Mouse (Mus musculus) forebrain, embryonic 15.5 days (tissue): ENCODE data around the gene Rsl1d1. TPM values are rescaled to one million over a fixed set of nuclear protein-coding genes. Genes with fewer than 3 reads are reported as not detected.
"Not testable (repeated sequence)": the region's sequence is repeated elsewhere in the genome, so short reads cannot be mapped to it uniquely, and the experiment has no call there.

ENCODE experiments used
- ATAC-seq: fragments of 200-750 bp; cut with Nextera tagmentation; replicated peaks from 2 replicates; pipeline ENCODE4 v1.8.0; 2017; ENCODE audit warnings: mild to moderate bottlenecking, moderate TSS enrichment, moderate library complexity
- H3K27ac ChIP-seq: fragments of 300-500 bp; sonication (generic); replicated peaks from 2 replicates; pipeline ENCODE4 v1.5.1; 2015; ENCODE audit warnings: mild to moderate bottlenecking, inconsistent platforms
- H3K27me3 ChIP-seq: fragments of 300-500 bp; sonication (generic); 2 replicates; pipeline ENCODE4 v1.6.1; 2015; ENCODE audit warnings: inconsistent platforms
- H3K36me3 ChIP-seq: fragments of 300-500 bp; sonication (generic); 2 replicates; pipeline ENCODE4 v1.6.1; 2015; ENCODE audit warnings: mild to moderate bottlenecking, inconsistent platforms
- H3K4me1 ChIP-seq: fragments of 300-500 bp; sonication (generic); 2 replicates; pipeline ENCODE4 v1.6.1; 2015; ENCODE audit warnings: inconsistent platforms
- H3K4me2 ChIP-seq: fragments of 300-500 bp; sonication (generic); replicated peaks from 2 replicates; pipeline ENCODE4 v1.6.1; 2015; ENCODE audit warnings: mild to moderate bottlenecking, inconsistent platforms
- H3K4me3 ChIP-seq: fragments of 300-500 bp; sonication (generic); 2 replicates; pipeline ENCODE4 v1.5.1; 2015; ENCODE audit warnings: mild to moderate bottlenecking, inconsistent platforms
- H3K9ac ChIP-seq: fragments of 300-500 bp; sonication (generic); replicated peaks from 2 replicates; pipeline ENCODE4 v1.6.1; 2015; ENCODE audit warnings: mild to moderate bottlenecking, inconsistent platforms
- H3K9me3 ChIP-seq: fragments of 300-500 bp; sonication (generic); 2 replicates; pipeline ENCODE4 v1.6.1; 2016; ENCODE audit warnings: inconsistent platforms
- WGBS: fragments of 180-500 bp; shearing (Covaris S2); methylation state at CpG from one replicate; pipeline ENCODE4 v1.1.7; 2015; ENCODE audit warnings: mixed read lengths; 5-methylcytosine and 5-hydroxymethylcytosine counted together
- polyA plus RNA-seq: library from polyadenylated mRNA; unstranded; fragments of >200 nt; fragmentation: Nextera tagmentation; extraction: Ambion mirVana; gene quantifications from 2 replicates; pipeline ENCODE4 v1.2.1, GENCODE M21; 2015

Gene Rsl1d1
- polyA plus RNA-seq, 1 experiment from 2014 or later, result 157 TPM

DNA sequence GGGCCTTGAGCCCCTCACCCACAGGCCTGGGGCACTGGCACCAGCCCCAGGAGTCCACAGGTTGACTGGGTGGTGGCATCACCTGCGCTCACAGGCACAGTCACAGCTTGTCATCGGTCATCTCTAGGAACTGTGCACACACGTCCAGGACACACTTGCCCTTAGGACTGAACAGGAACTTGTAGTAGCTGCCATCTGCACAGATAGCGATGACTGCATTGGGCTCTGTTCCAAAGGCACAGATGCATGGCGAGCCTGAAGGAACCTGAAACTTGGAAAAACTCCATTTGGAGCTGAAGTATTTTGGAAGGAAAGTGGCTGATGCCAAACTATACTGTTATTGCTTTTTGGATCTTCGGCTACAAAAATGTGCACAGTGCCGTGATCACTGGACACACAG is 13.0 kb downstream of the Rsl1d1 start:
- WGBS, result 67% methylated on average over 7 of the region's 7 CpGs
- Histone ChIP-seq H3K4me2 (no peak overlapping the region), H3K9ac (no peak overlapping the region), H3K4me1 (0 out of 2 replicates have a peak, but pooled peaks cover 4% of the 10 kb centered on the region), H3K27me3 (no peaks in the 10 kb centered on the region), H3K36me3 (peaks cover 33% of the 10 kb centered on the region), H3K27ac (no peak overlapping the region), H3K4me3 (no peak overlapping the region), H3K9me3 (no peaks in the 10 kb centered on the region)
- no peak for ATAC-seq

GRCm38 (mm10) chr16:11177404-11177803 is 25.7 kb downstream of the Rsl1d1 start:
- Histone ChIP-seq H3K27ac (no peak overlapping the region), H3K4me3 (no peak overlapping the region), H3K4me1 (peaks cover 17% of the 10 kb centered on the region), H3K9ac (no peak overlapping the region), H3K4me2 (no peak overlapping the region), H3K36me3 (no peaks in the 10 kb centered on the region), H3K9me3 (no peaks in the 10 kb centered on the region), H3K27me3 (no peaks in the 10 kb centered on the region)
- no peak for ATAC-seq
- 70% methylated on average over 2 of the region's 2 CpGs for WGBS

GRCm38 (mm10) chr16:11176884-11177244 is 26.3 kb downstream of the Rsl1d1 start:
- WGBS, result 3% methylated on average over 4 of the region's 4 CpGs

GRCm38 (mm10) chr16:11176208-11176883 is 26.8 kb downstream of the Rsl1d1 start, which contains the start of gene Zc3h7a:
TSS of gene Zc3h7a (minus strand) at chr16:11176393.
- under 1% methylated on average over 57 of the region's 57 CpGs for WGBS
- peak; percentile 95 for ATAC-seq
- Histone ChIP-seq H3K36me3 (no peaks in the 10 kb centered on the region), H3K27me3 (no peaks in the 10 kb centered on the region), H3K9me3 (no peaks in the 10 kb centered on the region), H3K4me2 (peak within 1 kb of the TSS; percentile 69), H3K9ac (peak within 1 kb of the TSS; percentile 76), H3K4me1 (peaks cover 17% of the 10 kb centered on the region), H3K27ac (peak within 1 kb of the TSS; percentile 84), H3K4me3 (peak within 1 kb of the TSS; percentile 87)

More at GRCm38 (mm10) chr16:11176884-11177244, 26.3 kb downstream of the Rsl1d1 start:
- Histone ChIP-seq H3K36me3 (no peaks in the 10 kb centered on the region), H3K9me3 (no peaks in the 10 kb centered on the region), H3K27ac (no peak overlapping the region), H3K4me1 (peaks cover 17% of the 10 kb centered on the region), H3K4me2 (peak overlapping the region; percentile 69), H3K27me3 (no peaks in the 10 kb centered on the region), H3K4me3 (peak overlapping the region; percentile 87), H3K9ac (peak overlapping the region; percentile 76; the same call in 1 of the 2 replicates)
- ATAC-seq, result no peak

- H3K9ac ChIP-seq, result peak overlapping the region; percentile 76
These were observed 27.5 kb downstream of the Rsl1d1 start for GRCm38 (mm10) chr16:11175489-11176207.

DNA sequence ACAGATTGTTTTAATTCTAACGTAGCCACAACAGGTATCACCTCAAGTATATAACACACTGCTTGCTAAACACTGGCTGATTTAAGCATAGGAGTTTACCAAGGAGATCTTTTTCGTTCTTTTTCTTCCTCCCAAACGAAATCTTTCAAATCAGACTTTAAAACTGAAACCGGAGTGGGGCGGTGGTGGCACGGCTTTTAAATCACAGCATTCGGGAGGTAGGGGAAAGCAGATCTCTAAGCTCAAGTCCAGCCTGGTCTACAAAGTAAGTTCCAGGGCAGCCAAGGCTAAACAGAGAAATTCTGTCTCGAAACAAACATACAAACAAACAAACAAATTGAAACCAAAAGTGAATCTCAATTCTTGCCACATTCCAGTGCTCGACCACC is 28.0 kb downstream of the Rsl1d1 start:
- no peaks in the 10 kb centered on the region for H3K27me3 ChIP-seq
- H3K9me3 ChIP-seq, result no peaks in the 10 kb centered on the region
- 7% methylated on average over 9 of the region's 9 CpGs for WGBS
- no peaks in the 10 kb centered on the region for H3K36me3 ChIP-seq
- peak overlapping the region; percentile 84 for H3K27ac ChIP-seq
- H3K4me1 ChIP-seq, result peaks cover 17% of the 10 kb centered on the region
- H3K4me2 ChIP-seq, result peak overlapping the region; percentile 69
- H3K9ac ChIP-seq, result peak overlapping the region; percentile 76
- no peak for ATAC-seq
- peak overlapping the region; percentile 87 for H3K4me3 ChIP-seq

More at GRCm38 (mm10) chr16:11175489-11176207, 27.5 kb downstream of the Rsl1d1 start:
- under 1% methylated on average over 72 of the region's 72 CpGs for WGBS
- peaks cover 17% of the 10 kb centered on the region for H3K4me1 ChIP-seq
- no peaks in the 10 kb centered on the region for H3K27me3 ChIP-seq
- H3K27ac ChIP-seq, result peak overlapping the region; percentile 84
- peak overlapping the region; percentile 87 for H3K4me3 ChIP-seq
- peak overlapping the region; percentile 69 for H3K4me2 ChIP-seq
- no peaks in the 10 kb centered on the region for H3K36me3 ChIP-seq
- peak; percentile 72 for ATAC-seq
- H3K9me3 ChIP-seq, result no peaks in the 10 kb centered on the region

- Histone ChIP-seq H3K36me3 (no peaks in the 10 kb centered on the region), H3K4me2 (peak overlapping the region; percentile 69), H3K4me1 (peaks cover 17% of the 10 kb centered on the region), H3K4me3 (peak overlapping the region; percentile 87), H3K9ac (peak overlapping the region; percentile 76), H3K9me3 (no peaks in the 10 kb centered on the region), H3K27me3 (no peaks in the 10 kb centered on the region), H3K27ac (peak overlapping the region; percentile 84; the same call in 1 of the 2 replicates)
- no peak for ATAC-seq
- WGBS, result 4% methylated on average over 10 of the region's 10 CpGs
These were observed 28.5 kb downstream of the Rsl1d1 start for GRCm38 (mm10) chr16:11174671-11175081.

DNA sequence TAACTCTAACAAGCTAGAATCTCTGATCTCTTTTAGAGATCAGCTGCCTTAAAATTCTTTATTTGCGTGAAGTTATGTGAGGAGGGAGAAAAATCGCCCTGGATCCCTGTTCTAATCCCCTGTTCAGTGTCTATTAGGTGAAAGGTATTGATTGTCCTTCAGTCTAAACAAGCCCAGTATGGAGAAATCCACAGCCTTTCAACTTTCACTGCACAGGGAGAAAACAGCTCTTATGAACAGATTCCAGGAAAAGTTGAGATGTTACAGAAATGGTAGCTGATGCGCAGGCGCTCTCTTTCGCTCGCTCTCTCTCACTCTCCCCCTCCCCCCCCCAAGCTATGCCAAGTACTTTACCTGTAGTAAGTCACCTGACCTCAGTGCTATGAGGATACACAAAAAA is 31.5 kb downstream of the Rsl1d1 start:
- WGBS, result 91% methylated on average over 6 of the region's 6 CpGs

DNA sequence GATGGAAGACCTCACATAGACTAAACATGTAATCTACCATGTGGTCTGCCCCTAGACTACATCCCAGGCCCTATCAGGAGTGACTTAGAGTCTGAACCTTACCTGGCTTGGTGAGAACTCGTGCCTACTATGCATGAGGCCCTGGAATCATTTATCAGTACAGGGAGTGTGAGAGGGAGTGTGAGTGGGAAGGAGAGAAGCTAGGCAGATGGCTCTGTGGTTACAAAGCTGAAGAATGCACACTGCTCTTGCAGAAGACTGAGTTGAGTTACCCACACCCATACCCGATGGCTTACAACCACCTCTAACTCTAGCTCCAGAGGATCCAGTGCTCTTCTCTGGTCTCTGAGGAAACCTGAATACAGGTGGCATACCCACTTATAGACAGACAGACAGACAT is 36.7 kb downstream of the Rsl1d1 start:
- Histone ChIP-seq H3K27me3 (no peaks in the 10 kb centered on the region), H3K36me3 (peaks cover 12% of the 10 kb centered on the region), H3K4me2 (no peak overlapping the region), H3K4me1 (no peaks in the 10 kb centered on the region), H3K27ac (no peak overlapping the region), H3K9me3 (no peaks in the 10 kb centered on the region), H3K4me3 (no peak overlapping the region), H3K9ac (no peak overlapping the region)
- ATAC-seq, result no peak
- 78% methylated on average over 2 of the region's 2 CpGs for WGBS

More for the DNA sequence above, 31.5 kb downstream of the Rsl1d1 start:
- no peak overlapping the region for H3K4me3 ChIP-seq
- no peaks in the 10 kb centered on the region for H3K27me3 ChIP-seq
- no peaks in the 10 kb centered on the region for H3K36me3 ChIP-seq
- no peak overlapping the region for H3K4me2 ChIP-seq
- no peak overlapping the region for H3K9ac ChIP-seq
- peaks cover 13% of the 10 kb centered on the region for H3K4me1 ChIP-seq
- no peak overlapping the region for H3K27ac ChIP-seq
- no peak for ATAC-seq
- H3K9me3 ChIP-seq, result no peaks in the 10 kb centered on the region

GRCm38 (mm10) chr16:11164695-11165255 is 38.4 kb downstream of the Rsl1d1 start:
- 81% methylated on average over 3 of the region's 3 CpGs for WGBS
- Histone ChIP-seq H3K27ac (no peak overlapping the region), H3K36me3 (peaks cover 16% of the 10 kb centered on the region), H3K9me3 (no peaks in the 10 kb centered on the region), H3K4me2 (no peak overlapping the region), H3K4me1 (no peaks in the 10 kb centered on the region), H3K9ac (no peak overlapping the region), H3K27me3 (no peaks in the 10 kb centered on the region), H3K4me3 (no peak overlapping the region)
- ATAC-seq, result no peak

- not testable (repeated sequence) for H3K27me3 ChIP-seq, H3K4me3 ChIP-seq, H3K9me3 ChIP-seq, ATAC-seq, H3K4me1 ChIP-seq, H3K4me2 ChIP-seq, H3K9ac ChIP-seq, H3K27ac ChIP-seq
- peaks cover 63% of the 10 kb centered on the region for H3K36me3 ChIP-seq
- 69% methylated on average over 2 of the region's 3 CpGs for WGBS
These were observed 45.4 kb downstream of the Rsl1d1 start for GRCm38 (mm10) chr16:11157721-11158120.

DNA sequence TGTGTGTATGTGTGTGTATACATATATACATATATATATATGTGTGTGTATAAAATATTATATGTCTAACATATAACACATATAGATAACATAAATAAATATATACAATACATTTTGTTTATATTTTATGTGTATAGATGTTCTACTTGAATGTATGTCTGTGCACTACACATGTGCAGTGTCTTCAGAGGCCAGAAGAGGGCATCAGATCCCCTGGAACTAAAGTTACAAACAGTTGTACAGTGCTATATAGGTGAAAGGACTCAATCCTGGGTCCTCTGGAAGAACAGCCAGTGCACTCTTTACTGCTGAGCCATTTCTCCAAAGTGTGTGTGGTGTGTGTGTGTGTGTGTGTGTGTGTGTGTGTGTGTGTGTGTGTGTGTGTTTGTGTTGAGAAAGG is 48.6 kb downstream of the Rsl1d1 start:
- ATAC-seq, result no peak
- Histone ChIP-seq H3K4me1 (no peaks in the 10 kb centered on the region), H3K4me3 (no peak overlapping the region), H3K9me3 (no peaks in the 10 kb centered on the region), H3K27me3 (no peaks in the 10 kb centered on the region), H3K36me3 (peaks cover 66% of the 10 kb centered on the region), H3K4me2 (no peak overlapping the region), H3K27ac (no peak overlapping the region), H3K9ac (no peak overlapping the region)
